Mouse (Mus musculus) liver, embryonic 14.5 days (tissue): Measurements from ENCODE around the gene D5Ertd579e. TPM values are rescaled to one million over a fixed set of nuclear protein-coding genes. Genes with fewer than 3 reads are reported as not detected.

Source experiments
- ATAC-seq: fragments of 200-750 bp; cut with Nextera tagmentation; 2 replicates; pipeline ENCODE4 v1.8.0; 2017; ENCODE audit warnings: moderate number of reproducible peaks, mild to moderate bottlenecking, moderate library complexity; ENCODE audit not compliant: insufficient read depth
- DNase-seq, 3 experiments: peaks; one replicate each; pipeline ENCODE4 v3.0.0-alpha.2; 2012 to 2013; ENCODE audit warnings: low read depth in 3 of 3, low spot score in 3 of 3
- H3K27ac ChIP-seq: fragments of 300-500 bp; sonication (generic); 2 replicates; pipeline ENCODE4 v1.5.1; 2014; ENCODE audit warnings: moderate library complexity, mild to moderate bottlenecking, control low read depth, inconsistent platforms
- H3K27me3 ChIP-seq: fragments of 300-500 bp; sonication (generic); 2 replicates; pipeline ENCODE4 v1.6.1; 2014; ENCODE audit warnings: mild to moderate bottlenecking, low read length, moderate library complexity; ENCODE audit not compliant: control insufficient read depth, insufficient read depth
- H3K36me3 ChIP-seq: fragments of 300-500 bp; sonication (generic); replicated peaks from 2 replicates; pipeline ENCODE4 v1.6.1; 2014; ENCODE audit warnings: low read depth; ENCODE audit not compliant: control insufficient read depth, insufficient read depth
- H3K4me1 ChIP-seq, 2 experiments: fragments of 200-500 bp in 1 of 2; fragments of 300-500 bp in 1 of 2; sonication (generic) in 1 of 2; replicated peaks; 2 replicates each; pipeline ENCODE4 v1.6.1; 2012 to 2014; ENCODE audit warnings: antibody characterized with exemption in 1 of 2, inconsistent platforms in 1 of 2, low read length in 1 of 2; ENCODE audit not compliant: control insufficient read depth in 2 of 2, insufficient read depth in 2 of 2
- H3K4me2 ChIP-seq: fragments of 300-500 bp; sonication (generic); 2 replicates; pipeline ENCODE4 v1.6.1; 2014; ENCODE audit warnings: low read depth, mild to moderate bottlenecking, control low read depth, moderate library complexity
- H3K4me3 ChIP-seq, 2 experiments: fragments of 200-500 bp in 1 of 2; fragments of 300-500 bp in 1 of 2; sonication (generic) in 1 of 2; 2 replicates each; pipeline ENCODE4 v1.5.1; 2012 to 2014; ENCODE audit warnings: low read depth in 2 of 2, low read length in 2 of 2, mild to moderate bottlenecking in 2 of 2, control low read depth in 1 of 2, inconsistent platforms in 1 of 2, moderate library complexity in 1 of 2; ENCODE audit not compliant: insufficient read depth in 1 of 2
- H3K9ac ChIP-seq: fragments of 300-500 bp; sonication (generic); replicated peaks from 2 replicates; pipeline ENCODE4 v1.6.1; 2014; ENCODE audit warnings: mild to moderate bottlenecking, control low read depth, moderate library complexity
- H3K9me3 ChIP-seq: fragments of 300-500 bp; sonication (generic); 2 replicates; pipeline ENCODE4 v1.6.1; 2016; ENCODE audit warnings: low read length, mixed read lengths; ENCODE audit not compliant: control insufficient read depth
- CTCF ChIP-seq: IDR thresholded peaks from 2 replicates; pipeline ENCODE4 v1.5.1; 2016; ENCODE audit warnings: antibody characterized with exemption, low read depth, control low read depth
- EP300 ChIP-seq: IDR thresholded peaks from 2 replicates; pipeline ENCODE4 v1.6.1; 2016; ENCODE audit warnings: antibody characterized with exemption, low read depth
- WGBS: fragments of 180-500 bp; shearing (Covaris S2); extraction: QIAGEN DNeasy Blood & Tissue Kit; methylation state at CpG from one replicate; pipeline ENCODE4 v1.1.7; 2014; ENCODE audit not compliant: insufficient replicate concordance; 5-methylcytosine and 5-hydroxymethylcytosine counted together
- polyA plus RNA-seq, 2 experiments: library from polyadenylated mRNA; depleted of rRNA in 1 of 2; stranded (reverse) in 1 of 2; unstranded in 1 of 2; fragments of >200 nt; fragmentation: Nextera tagmentation in 1 of 2; extraction: Ambion mirVana in 1 of 2; gene quantifications; 2 replicates each; pipeline versions ENCODE4 v1.2.1 to v1.2.3; 2012 to 2014

The D5Ertd579e gene
- polyA plus RNA-seq, 2 experiments = 16.2 to 22.7 TPM

- Histone ChIP-seq H3K4me3 (no peak overlapping the region; a peak in 1 of 4 replicates), H3K4me2 (peak overlapping the region; percentile 91), H3K4me1 (peaks cover 30 to 39% of the 10 kb centered on the region in 2 experiments), H3K9ac (peak overlapping the region; percentile 5; the same call in 1 of the 2 replicates), H3K36me3 (no peaks in the 10 kb centered on the region), H3K27ac (peak overlapping the region; percentile 87), H3K27me3 (peaks cover 4% of the 10 kb centered on the region), H3K9me3 (no peaks in the 10 kb centered on the region)
- ATAC-seq (no peak), DNase-seq (no peak)
- WGBS = 50% methylated on average over 5 of the region's 5 CpGs
- TF ChIP-seq CTCF (no peak), EP300 (no peak)
These were observed 16.0 kb upstream of the D5Ertd579e start for GRCm38 (mm10) chr5:36711863-36712262.

- DNase-seq (no peak), ATAC-seq (no peak)
- Histone ChIP-seq H3K4me2 (no peak overlapping the region), H3K27ac (no peak overlapping the region), H3K9me3 (no peaks in the 10 kb centered on the region), H3K4me3 (no peak overlapping the region), H3K9ac (no peak overlapping the region), H3K36me3 (no peaks in the 10 kb centered on the region), H3K27me3 (peaks cover 4% of the 10 kb centered on the region; the same call in 1 of the 2 replicates), H3K4me1 (peaks cover 7 to 8% of the 10 kb centered on the region in 2 experiments)
- TF ChIP-seq EP300 (no peak), CTCF (no peak)
- 61% methylated on average over 5 of the region's 5 CpGs for WGBS
These were observed 10.0 kb upstream of the D5Ertd579e start for GRCm38 (mm10) chr5:36705792-36706191.

GRCm38 (mm10) chr5:36705390-36705789 is 9.6 kb upstream of the D5Ertd579e start:
- Histone ChIP-seq H3K9ac (no peak overlapping the region), H3K27me3 (peaks cover 4% of the 10 kb centered on the region; the same call in 1 of the 2 replicates), H3K27ac (no peak overlapping the region), H3K4me3 (no peak overlapping the region), H3K9me3 (no peaks in the 10 kb centered on the region), H3K4me1 (peaks cover 10 to 11% of the 10 kb centered on the region in 2 experiments), H3K4me2 (no peak overlapping the region), H3K36me3 (no peaks in the 10 kb centered on the region)
- no peak for TF ChIP-seq EP300
- no peak for TF ChIP-seq CTCF
- WGBS = 71% methylated on average over 5 of the region's 5 CpGs
- no peak for ATAC-seq
- DNase-seq = no peak

- Histone ChIP-seq H3K9me3 (no peaks in the 10 kb centered on the region), H3K4me1 (peaks cover 10 to 11% of the 10 kb centered on the region in 2 experiments), H3K36me3 (no peaks in the 10 kb centered on the region), H3K27me3 (peaks cover 4% of the 10 kb centered on the region; the same call in 1 of the 2 replicates), H3K27ac (no peak overlapping the region), H3K9ac (no peak overlapping the region), H3K4me2 (no peak overlapping the region), H3K4me3 (no peak overlapping the region)
- TF ChIP-seq EP300 (no peak), CTCF (no peak)
- DNase-seq (no peak), ATAC-seq (no peak)
- WGBS = 69% methylated on average over 6 of the region's 6 CpGs
These were observed 8.9 kb upstream of the D5Ertd579e start for GRCm38 (mm10) chr5:36704684-36705083.

- Histone ChIP-seq H3K36me3 (no peaks in the 10 kb centered on the region), H3K27ac (no peak overlapping the region), H3K4me3 (no peak overlapping the region), H3K27me3 (no peaks in the 10 kb centered on the region), H3K4me2 (no peak overlapping the region; the same call in 1 of the 2 replicates), H3K4me1 (peaks cover 17 to 30% of the 10 kb centered on the region in 2 experiments), H3K9me3 (no peaks in the 10 kb centered on the region), H3K9ac (no peak overlapping the region)
- DNase-seq (no peak), ATAC-seq (no peak)
- WGBS = 47% methylated on average over 6 of the region's 6 CpGs
- TF ChIP-seq CTCF (no peak), EP300 (no peak)
These were observed 5.3 kb upstream of the D5Ertd579e start for GRCm38 (mm10) chr5:36700939-36701620.
